Mouse (Mus musculus) forebrain, embryonic 10.5 days (tissue): ENCODE data around the gene Hagh. TPM values are rescaled to one million over a fixed set of nuclear protein-coding genes. Genes with fewer than 3 reads are reported as not detected.
A peak's percentile ranks its signal among the peaks of the same experiment; 100 is the strongest.

Experiments used
- DNase-seq: peaks from one replicate; pipeline ENCODE4 v3.0.0-alpha.2; 2017; ENCODE audit warnings: low spot score; ENCODE audit errors: extremely low spot score
- H3K27ac ChIP-seq: fragments of 300-500 bp; sonication (generic); 2 replicates; pipeline ENCODE4 v1.5.1; 2016; ENCODE audit warnings: mild to moderate bottlenecking
- H3K27me3 ChIP-seq: fragments of 300-500 bp; sonication (generic); 2 replicates; pipeline ENCODE4 v1.6.1; 2016; ENCODE audit warnings: mild to moderate bottlenecking; ENCODE audit not compliant: poor library complexity, severe bottlenecking
- H3K36me3 ChIP-seq: fragments of 300-500 bp; sonication (generic); replicated peaks from 2 replicates; pipeline ENCODE4 v1.6.1; 2016; ENCODE audit warnings: mild to moderate bottlenecking, moderate library complexity
- H3K4me1 ChIP-seq: fragments of 300-500 bp; sonication (generic); 2 replicates; pipeline ENCODE4 v1.6.1; 2016
- H3K4me3 ChIP-seq: fragments of 300-500 bp; sonication (generic); 2 replicates; pipeline ENCODE4 v1.5.1; 2016; ENCODE audit warnings: mild to moderate bottlenecking, moderate library complexity
- H3K9me3 ChIP-seq: fragments of 300-500 bp; sonication (generic); 2 replicates; pipeline ENCODE4 v1.6.1; 2016; ENCODE audit warnings: mild to moderate bottlenecking, moderate library complexity
- WGBS: fragments of 180-500 bp; shearing (Covaris S2); methylation state at CpG from one replicate; pipeline ENCODE4 v1.1.7; 2016; 5-methylcytosine and 5-hydroxymethylcytosine counted together
- polyA plus RNA-seq: library from polyadenylated mRNA; unstranded; fragments of >200 nt; fragmentation: Nextera tagmentation; extraction: Ambion mirVana; gene quantifications from 2 replicates; pipeline ENCODE4 v1.2.1, GENCODE M21; 2016

Hagh gene
- polyA plus RNA-seq, result 24.5 and 26.4 TPM in 2 replicates

GRCm38 (mm10) chr17:24839842-24840241, at the start of gene Hagh:
TSS of gene Hagh (plus strand) at chr17:24840143.
- 69% methylated on average over 8 of the region's 8 CpGs for WGBS
- no peak within 1 kb of the TSS for H3K4me3 ChIP-seq

GRCm38 (mm10) chr17:24792190-24792589, 47.8 kb upstream of the Hagh start:
- H3K4me1 ChIP-seq, result no peaks in the 10 kb centered on the region
- no peaks in the 10 kb centered on the region for H3K36me3 ChIP-seq
- no peaks in the 10 kb centered on the region for H3K9me3 ChIP-seq
- H3K27me3 ChIP-seq, result no peaks in the 10 kb centered on the region
- no peak for DNase-seq
- 77% methylated on average over 8 of the region's 8 CpGs for WGBS
- H3K27ac ChIP-seq, result no peak overlapping the region
- H3K4me3 ChIP-seq, result no peak overlapping the region

More at GRCm38 (mm10) chr17:24839842-24840241, at the start of gene Hagh:
- no peak for DNase-seq
- no peaks in the 10 kb centered on the region for H3K9me3 ChIP-seq
- H3K36me3 ChIP-seq, result no peaks in the 10 kb centered on the region
- H3K27ac ChIP-seq, result no peak within 1 kb of the TSS
- H3K4me1 ChIP-seq, result no peaks in the 10 kb centered on the region
- H3K27me3 ChIP-seq, result peaks cover 11% of the 10 kb centered on the region

- WGBS, result 85% methylated on average over 12 of the region's 12 CpGs
- H3K27me3 ChIP-seq, result no peaks in the 10 kb centered on the region
- H3K9me3 ChIP-seq, result no peaks in the 10 kb centered on the region
- H3K4me3 ChIP-seq, result no peak overlapping the region
- H3K36me3 ChIP-seq, result no peaks in the 10 kb centered on the region
- DNase-seq, result no peak
- H3K27ac ChIP-seq, result no peak overlapping the region
- no peaks in the 10 kb centered on the region for H3K4me1 ChIP-seq
Measured at GRCm38 (mm10) chr17:24794791-24795190, 45.2 kb upstream of the Hagh start.

GRCm38 (mm10) chr17:24796969-24797368, 43.0 kb upstream of the Hagh start:
- Histone ChIP-seq H3K4me1 (no peaks in the 10 kb centered on the region), H3K36me3 (no peaks in the 10 kb centered on the region), H3K9me3 (no peaks in the 10 kb centered on the region), H3K4me3 (no peak overlapping the region), H3K27me3 (no peaks in the 10 kb centered on the region), H3K27ac (no peak overlapping the region)
- 80% methylated on average over 3 of the region's 3 CpGs for WGBS
- DNase-seq, result no peak

- Histone ChIP-seq H3K4me1 (no peaks in the 10 kb centered on the region), H3K36me3 (no peaks in the 10 kb centered on the region), H3K4me3 (no peak overlapping the region), H3K27ac (no peak overlapping the region), H3K9me3 (no peaks in the 10 kb centered on the region), H3K27me3 (peaks cover 10% of the 10 kb centered on the region)
- 63% methylated on average over 9 of the region's 9 CpGs for WGBS
- DNase-seq, result no peak
Measured at GRCm38 (mm10) chr17:24798229-24798628, 41.7 kb upstream of the Hagh start.

- H3K36me3 ChIP-seq, result no peaks in the 10 kb centered on the region
- peaks cover 6% of the 10 kb centered on the region for H3K4me1 ChIP-seq
- H3K4me3 ChIP-seq, result no peak overlapping the region
- H3K27me3 ChIP-seq, result peaks cover 22% of the 10 kb centered on the region
- DNase-seq, result no peak
- no peaks in the 10 kb centered on the region for H3K9me3 ChIP-seq
- H3K27ac ChIP-seq, result no peak overlapping the region
- WGBS, result 88% methylated on average over 4 of the region's 4 CpGs
Measured at GRCm38 (mm10) chr17:24799476-24799875, 40.5 kb upstream of the Hagh start.

GRCm38 (mm10) chr17:24800524-24800923, 39.4 kb upstream of the Hagh start:
- no peak overlapping the region for H3K27ac ChIP-seq
- WGBS, result 59% methylated on average over 3 of the region's 3 CpGs

GRCm38 (mm10) chr17:24803952-24804951, 35.7 kb upstream of the Hagh start, which contains the start of gene Meiob:
TSS of gene Meiob (plus strand) at chr17:24804289.
- Histone ChIP-seq H3K4me1 (peaks cover 10% of the 10 kb centered on the region), H3K36me3 (no peaks in the 10 kb centered on the region), H3K4me3 (peak within 1 kb of the TSS; percentile 68), H3K27ac (peak within 1 kb of the TSS; percentile 79), H3K9me3 (no peaks in the 10 kb centered on the region), H3K27me3 (peaks cover 55% of the 10 kb centered on the region)
- under 1% methylated on average over 71 of the region's 71 CpGs for WGBS
- peak; percentile 82 for DNase-seq

More at GRCm38 (mm10) chr17:24800524-24800923, 39.4 kb upstream of the Hagh start:
- no peak overlapping the region for H3K4me3 ChIP-seq
- peaks cover 33% of the 10 kb centered on the region for H3K27me3 ChIP-seq
- H3K36me3 ChIP-seq, result no peaks in the 10 kb centered on the region
- DNase-seq, result no peak
- no peaks in the 10 kb centered on the region for H3K9me3 ChIP-seq
- H3K4me1 ChIP-seq, result peaks cover 10% of the 10 kb centered on the region

- no peak overlapping the region for H3K27ac ChIP-seq
- no peak for DNase-seq
- WGBS, result 83% methylated on average over 3 of the region's 3 CpGs
- H3K4me1 ChIP-seq, result no peaks in the 10 kb centered on the region
- H3K4me3 ChIP-seq, result no peak overlapping the region
- H3K9me3 ChIP-seq, result no peaks in the 10 kb centered on the region
- peaks cover 15% of the 10 kb centered on the region for H3K27me3 ChIP-seq
- no peaks in the 10 kb centered on the region for H3K36me3 ChIP-seq
Measured at GRCm38 (mm10) chr17:24811211-24811610, 28.7 kb upstream of the Hagh start.

- H3K4me3 ChIP-seq, result no peak overlapping the region
- no peaks in the 10 kb centered on the region for H3K36me3 ChIP-seq
- DNase-seq, result no peak
- WGBS, result 44% methylated on average over 2 of the region's 2 CpGs
- H3K9me3 ChIP-seq, result no peaks in the 10 kb centered on the region
- no peaks in the 10 kb centered on the region for H3K4me1 ChIP-seq
- peaks cover 7% of the 10 kb centered on the region for H3K27me3 ChIP-seq
- no peak overlapping the region for H3K27ac ChIP-seq
Measured at GRCm38 (mm10) chr17:24812215-24812614, 27.7 kb upstream of the Hagh start.

GRCm38 (mm10) chr17:24815256-24815655, 24.7 kb upstream of the Hagh start:
- 79% methylated on average over 5 of the region's 5 CpGs for whole genome bisulfite sequencing
- DNase-seq, result no peak
- no peaks in the 10 kb centered on the region for H3K9me3 ChIP-seq
- H3K4me1 ChIP-seq, result no peaks in the 10 kb centered on the region
- H3K36me3 ChIP-seq, result no peaks in the 10 kb centered on the region
- H3K27ac ChIP-seq, result no peak overlapping the region
- H3K4me3 ChIP-seq, result no peak overlapping the region
- no peaks in the 10 kb centered on the region for H3K27me3 ChIP-seq

GRCm38 (mm10) chr17:24817503-24817902, 22.4 kb upstream of the Hagh start:
- no peaks in the 10 kb centered on the region for H3K36me3 ChIP-seq
- H3K27ac ChIP-seq, result no peak overlapping the region
- no peaks in the 10 kb centered on the region for H3K4me1 ChIP-seq
- H3K27me3 ChIP-seq, result no peaks in the 10 kb centered on the region
- no peaks in the 10 kb centered on the region for H3K9me3 ChIP-seq
- 37% methylated on average over 1 of the region's 1 CpGs for WGBS
- DNase-seq, result no peak
- no peak overlapping the region for H3K4me3 ChIP-seq

GRCm38 (mm10) chr17:24818172-24818571, 21.8 kb upstream of the Hagh start:
- Histone ChIP-seq H3K36me3 (no peaks in the 10 kb centered on the region), H3K4me1 (no peaks in the 10 kb centered on the region), H3K27ac (no peak overlapping the region), H3K27me3 (no peaks in the 10 kb centered on the region), H3K4me3 (no peak overlapping the region), H3K9me3 (no peaks in the 10 kb centered on the region)
- 56% methylated on average over 6 of the region's 6 CpGs for WGBS
- DNase-seq, result no peak
